Mouse (Mus musculus) bone marrow, adult 2 months (tissue): ENCODE measurements around the gene P3h2.

ENCODE experiments used
- CTCF ChIP-seq: fragments of 200-500 bp; IDR thresholded peaks from 2 replicates; pipeline ENCODE4 v1.5.1; 2011; ENCODE audit warnings: low read length, control low read depth; ENCODE audit not compliant: control insufficient read depth, insufficient read depth
- POLR2A ChIP-seq: fragments of 200-500 bp; IDR thresholded peaks from 2 replicates; pipeline ENCODE4 v1.6.1; 2011; ENCODE audit warnings: low read depth, mild to moderate bottlenecking, control low read depth, low read length, borderline replicate concordance; ENCODE audit not compliant: control insufficient read depth

- TF ChIP-seq POLR2A (no peak), CTCF (no peak)
These were observed 25.5 kb upstream of the P3h2 start for GRCm38 (mm10) chr16:26131126-26131525.
